Mouse (Mus musculus) heart, adult 2 months (tissue): ENCODE measurements around the gene Cgref1.

Experiments used
- CTCF ChIP-seq: fragments of 200-600 bp; IDR thresholded peaks from 2 replicates; pipeline ENCODE4 v1.8.1; 2022; ENCODE audit warnings: antibody characterized with exemption, mild to moderate bottlenecking, moderate library complexity
- POLR2A ChIP-seq: fragments of 200-500 bp; IDR thresholded peaks from 2 replicates; pipeline ENCODE4 v1.6.1; 2011; ENCODE audit warnings: mild to moderate bottlenecking, low read depth, low read length, control low read depth; ENCODE audit not compliant: insufficient read depth

- TF ChIP-seq CTCF (no peak), POLR2A (no peak)
Measured at GRCm38 (mm10) chr5:30919831-30920614, 25.4 kb downstream of the Cgref1 start.
